ENCODE assay signal across 8 mouse cellular contexts in genomic region chr9:106156419-106156818, GRCm38 (mm10). TPM values are rescaled to one million over a fixed set of nuclear protein-coding genes. Genes with fewer than 3 reads are reported as not detected.
DNase-seq lines count a peak whose midpoint lies in the region; ATAC-seq and TF ChIP-seq lines count a peak whose summit lies in the region.

No protein-coding gene starts in this region.

- 63% methylated on average over 5 of the region's 5 CpGs for WGBS in hindbrain, embryonic 10.5 days
- WGBS in limb, embryonic 14.5 days: 64% methylated on average over 5 of the region's 5 CpGs
- 34% methylated on average over 5 of the region's 5 CpGs for WGBS in midbrain, embryonic 16.5 days

- no peaks in the 10 kb centered on the region for H3K27me3 ChIP-seq in MEL (ENCODE audit: control insufficient read depth in 1 of 2, insufficient read depth in 2 of 2, low read length in 2 of 2)
- H3K27me3 ChIP-seq in hindbrain, embryonic 10.5 days (ENCODE audit: insufficient read depth, poor library complexity, severe bottlenecking): no peaks in the 10 kb centered on the region; the same call in 1 of the 2 replicates
- no peaks in the 10 kb centered on the region for H3K27me3 ChIP-seq in limb, embryonic 14.5 days (ENCODE audit: control insufficient read depth, insufficient read depth, low read length)
- H3K27me3 ChIP-seq in midbrain, embryonic 16.5 days (ENCODE audit: control insufficient read depth, insufficient read depth, low read depth, low read length): no peaks in the 10 kb centered on the region

- no peaks in the 10 kb centered on the region for H3K9me3 ChIP-seq in MEL (replicated peaks; ENCODE audit: insufficient read depth, low read length)
- H3K9me3 ChIP-seq in hindbrain, embryonic 10.5 days: no peaks in the 10 kb centered on the region
- H3K9me3 ChIP-seq in limb, embryonic 14.5 days (ENCODE audit: control insufficient read depth, low read length): no peaks in the 10 kb centered on the region
- no peaks in the 10 kb centered on the region for H3K9me3 ChIP-seq in midbrain, embryonic 16.5 days (replicated peaks; ENCODE audit: control insufficient read depth, low read length, poor library complexity, severe bottlenecking)

- no peak for TF ChIP-seq POLR2A in MEL (IDR thresholded peaks at IDR 0.05; ENCODE audit: control insufficient read depth in 1 of 2, insufficient read depth in 1 of 2, low read depth in 1 of 2, low read length in 2 of 2, poor library complexity in 1 of 2)
- TF ChIP-seq POLR2A in limb, embryonic 14.5 days (IDR thresholded peaks at IDR 0.05; ENCODE audit: borderline replicate concordance, extremely low read depth, insufficient read depth, insufficient read length): no peak

- no peak overlapping the region for H3K4me3 ChIP-seq in MEL (ENCODE audit: control insufficient read depth in 1 of 2, insufficient read depth in 1 of 2, low read depth in 2 of 2, low read length in 2 of 2)
- H3K4me3 ChIP-seq in hindbrain, embryonic 10.5 days: no peak overlapping the region
- no peak overlapping the region for H3K4me3 ChIP-seq in limb, embryonic 14.5 days (replicated peaks; ENCODE audit: low read length)
- H3K4me3 ChIP-seq in midbrain, embryonic 16.5 days (ENCODE audit: low read depth, low read length): no peak overlapping the region

- DNase-seq in gastrocnemius, adult 18-20 months (ENCODE audit: low spot score): peak; percentile 25
- no peak for DNase-seq in gastrocnemius, adult 8-10 months (ENCODE audit: low spot score in 2 of 2)
- DNase-seq in MEL (ENCODE audit: low read depth, low spot score): peak; percentile 72
- DNase-seq in cerebellum, postnatal 25 days: peak; percentile 70 to 81
- peak; percentile 74 for DNase-seq in hindbrain, embryonic 10.5 days (ENCODE audit: low spot score)
- DNase-seq in limb, embryonic 14.5 days (ENCODE audit: low spot score): peak; percentile 21
- peak; percentile 55 for DNase-seq in testis, postnatal 14 days (ENCODE audit: low spot score)

- no peak overlapping the region for H3K9ac ChIP-seq in MEL (ENCODE audit: control insufficient read depth, low read depth, low read length, poor library complexity, severe bottlenecking)
- no peak overlapping the region for H3K9ac ChIP-seq in limb, embryonic 14.5 days (ENCODE audit: low read depth, low read length, severe bottlenecking)
- no peak overlapping the region for H3K9ac ChIP-seq in midbrain, embryonic 16.5 days (ENCODE audit: low read depth, low read length)

- H3K4me2 ChIP-seq in limb, embryonic 14.5 days (replicated peaks; ENCODE audit: low read depth, low read length, severe bottlenecking): no peak overlapping the region
- H3K4me2 ChIP-seq in midbrain, embryonic 16.5 days (ENCODE audit: low read length): no peak overlapping the region

- H3K4me1 ChIP-seq in MEL (ENCODE audit: control insufficient read depth in 1 of 2, insufficient read depth in 2 of 2, low read length in 2 of 2): peaks cover 2 to 6% of the 10 kb centered on the region in 2 experiments; a peak in 3 of 4 replicates
- H3K4me1 ChIP-seq in hindbrain, embryonic 10.5 days (replicated peaks): peaks cover 31% of the 10 kb centered on the region
- H3K4me1 ChIP-seq in limb, embryonic 14.5 days (ENCODE audit: control insufficient read depth, insufficient read depth, low read length): no peaks in the 10 kb centered on the region
- peaks cover 14% of the 10 kb centered on the region for H3K4me1 ChIP-seq in midbrain, embryonic 16.5 days (ENCODE audit: control insufficient read depth, insufficient read depth, low read length)

- no peaks in the 10 kb centered on the region; the same call in 1 of the 2 replicates for H3K79me2 ChIP-seq in MEL (ENCODE audit: control insufficient read depth, insufficient read depth, low read length, poor library complexity)

- no peak overlapping the region for H3K27ac ChIP-seq in MEL (ENCODE audit: control insufficient read depth, low read depth, low read length)
- H3K27ac ChIP-seq in hindbrain, embryonic 10.5 days: peak overlapping the region; percentile 50; the same call in 1 of the 2 replicates
- H3K27ac ChIP-seq in limb, embryonic 14.5 days (replicated peaks; ENCODE audit: low read depth, low read length): no peak overlapping the region
- H3K27ac ChIP-seq in midbrain, embryonic 16.5 days (ENCODE audit: low read length): peak overlapping the region; percentile 64

- peak; percentile 75 to 80 (median 79) for TF ChIP-seq CTCF in MEL (IDR thresholded peaks at IDR 0.05 in 2 of 3, conservative IDR thresholded peaks at IDR 0.05 in 1 of 3; ENCODE audit: control insufficient read depth in 1 of 3, insufficient read depth in 1 of 3, low read depth in 2 of 3, low read length in 3 of 3, poor library complexity in 1 of 3, severe bottlenecking in 1 of 3)

- no peak for ATAC-seq in limb, embryonic 14.5 days (ENCODE audit: low FRiP score, low read depth)
- peak; percentile 21 for ATAC-seq in midbrain, embryonic 16.5 days

- no peak for TF ChIP-seq EP300 in MEL (IDR thresholded peaks at IDR 0.05; ENCODE audit: low read depth in 1 of 2, low read length in 2 of 2)

- peaks cover 0 to 2% of the 10 kb centered on the region in 2 experiments; a peak in 1 of 4 replicates for H3K36me3 ChIP-seq in MEL (ENCODE audit: control insufficient read depth in 1 of 2, insufficient read depth in 2 of 2, low read length in 2 of 2)
- peaks cover 34% of the 10 kb centered on the region for H3K36me3 ChIP-seq in hindbrain, embryonic 10.5 days
- H3K36me3 ChIP-seq in limb, embryonic 14.5 days (ENCODE audit: control insufficient read depth, insufficient read depth, low read length): no peaks in the 10 kb centered on the region
- peaks cover 10% of the 10 kb centered on the region for H3K36me3 ChIP-seq in midbrain, embryonic 16.5 days (ENCODE audit: control insufficient read depth, insufficient read depth, low read length)

- TF ChIP-seq RAD21 in MEL (IDR thresholded peaks at IDR 0.05; ENCODE audit: low read depth, low read length): peak; percentile 65

TF ChIP-seq in MEL, 35 proteins besides CTCF, POLR2A, EP300 and RAD21 (continues in another document):
- TF ChIP-seq GABPA (IDR thresholded peaks at IDR 0.05; ENCODE audit: low read depth, low read length): no peak

RNA-seq across cellular contexts. Expression of gene Glyctk, which starts 1.5 kb away (rescaled TPM):
- 1 to 10 TPM in 1 of 2 experiments, under 1 TPM in 1; 0.93 to 2.4 TPM for total RNA-seq in gastrocnemius, adult 18-20 months (2021)
- 1 to 10 TPM in 1 of 4 experiments, under 1 TPM in 3; 0.61 to 1.5 (median 0.82) TPM for total RNA-seq in gastrocnemius, adult 8-10 months (2022)
- 3.1 and 3.2 TPM in 2 replicates for total RNA-seq in MEL (2012; rRNA removed)
- 1 to 10 TPM in 1 of 2 experiments, not detected in 1; 3.3 TPM for polyA plus RNA-seq in MEL (2012; ENCODE audit: insufficient read depth in 1 of 2, insufficient read length in 2 of 2, low read depth in 1 of 2, low replicate concordance in 2 of 2, missing spikeins in 1 of 2)
- 2.9 and 4.5 TPM in 2 replicates for polyA plus RNA-seq in hindbrain, embryonic 10.5 days (2016; fragmentation: Nextera tagmentation; extraction: Ambion mirVana)
- polyA plus RNA-seq in limb, embryonic 14.5 days (2012; rRNA removed): 3.5 and 4.9 TPM in 2 replicates
- polyA plus RNA-seq in limb, embryonic 14.5 days (2014; fragmentation: Nextera tagmentation; extraction: Ambion mirVana): 2.5 and 2.6 TPM in 2 replicates
- polyA plus RNA-seq in midbrain, embryonic 16.5 days (2015; fragmentation: Nextera tagmentation; extraction: Ambion mirVana): 3.5 and 3.9 TPM in 2 replicates

RNA-seq across cellular contexts. Expression of gene Wdr82, which starts 14.3 kb away (rescaled TPM):
- 10 to 100 TPM; 18.9 to 23.9 TPM for total RNA-seq in gastrocnemius, adult 18-20 months (2021)
- total RNA-seq in gastrocnemius, adult 8-10 months (2022): 10 to 100 TPM; 15.4 to 25.2 (median 18.1) TPM
- 72.2 and 78.0 TPM in 2 replicates for total RNA-seq in MEL (2012; rRNA removed)
- polyA plus RNA-seq in MEL (2012; ENCODE audit: insufficient read depth in 1 of 2, insufficient read length in 2 of 2, low read depth in 1 of 2, low replicate concordance in 2 of 2, missing spikeins in 1 of 2): 100 to 1,000 TPM in 1 of 2 experiments, 10 to 100 TPM in 1; 41.7 to 108 TPM
- polyA plus RNA-seq in hindbrain, embryonic 10.5 days (2016; fragmentation: Nextera tagmentation; extraction: Ambion mirVana): 25.8 and 29.9 TPM in 2 replicates
- polyA plus RNA-seq in limb, embryonic 14.5 days (2012; rRNA removed): 104 and 122 TPM in 2 replicates
- polyA plus RNA-seq in limb, embryonic 14.5 days (2014; fragmentation: Nextera tagmentation; extraction: Ambion mirVana): 30.2 and 32.5 TPM in 2 replicates
- polyA plus RNA-seq in midbrain, embryonic 16.5 days (2015; fragmentation: Nextera tagmentation; extraction: Ambion mirVana): 35.5 and 35.9 TPM in 2 replicates

RNA-seq across cellular contexts. Expression of gene Ppm1m, which starts 43.1 kb away (rescaled TPM):
- 1 to 10 TPM; 2.7 to 3.7 TPM for total RNA-seq in gastrocnemius, adult 18-20 months (2021)
- total RNA-seq in gastrocnemius, adult 8-10 months (2022): 1 to 10 TPM; 2.3 to 4.5 (median 3.3) TPM
- total RNA-seq in MEL (2012; rRNA removed): 29.4 and 34.2 TPM in 2 replicates
- polyA plus RNA-seq in MEL (2012; ENCODE audit: insufficient read depth in 1 of 2, insufficient read length in 2 of 2, low read depth in 1 of 2, low replicate concordance in 2 of 2, missing spikeins in 1 of 2): 10 to 100 TPM in 1 of 2 experiments, not detected in 1; 47.2 TPM
- 47.3 and 48.6 TPM in 2 replicates for polyA plus RNA-seq in hindbrain, embryonic 10.5 days (2016; fragmentation: Nextera tagmentation; extraction: Ambion mirVana)
- 87.0 and 93.5 TPM in 2 replicates for polyA plus RNA-seq in limb, embryonic 14.5 days (2012; rRNA removed)
- 39.2 and 48.3 TPM in 2 replicates for polyA plus RNA-seq in limb, embryonic 14.5 days (2014; fragmentation: Nextera tagmentation; extraction: Ambion mirVana)
- polyA plus RNA-seq in midbrain, embryonic 16.5 days (2015; fragmentation: Nextera tagmentation; extraction: Ambion mirVana): 16.6 and 16.7 TPM in 2 replicates

RNA-seq across cellular contexts. Expression of gene Twf2, which starts 46.5 kb away (rescaled TPM):
- 100 to 1,000 TPM; 204 to 208 TPM for total RNA-seq in gastrocnemius, adult 18-20 months (2021)
- 100 to 1,000 TPM; 129 to 168 (median 143) TPM for total RNA-seq in gastrocnemius, adult 8-10 months (2022)
- 63.9 and 66.8 TPM in 2 replicates for total RNA-seq in MEL (2012; rRNA removed)
- 100 to 1,000 TPM in 1 of 2 experiments, not detected in 1; 101 TPM for polyA plus RNA-seq in MEL (2012; ENCODE audit: insufficient read depth in 1 of 2, insufficient read length in 2 of 2, low read depth in 1 of 2, low replicate concordance in 2 of 2, missing spikeins in 1 of 2)
- 65.9 and 71.3 TPM in 2 replicates for polyA plus RNA-seq in hindbrain, embryonic 10.5 days (2016; fragmentation: Nextera tagmentation; extraction: Ambion mirVana)
- polyA plus RNA-seq in limb, embryonic 14.5 days (2012; rRNA removed): 69.2 and 76.3 TPM in 2 replicates
- polyA plus RNA-seq in limb, embryonic 14.5 days (2014; fragmentation: Nextera tagmentation; extraction: Ambion mirVana): 62.4 and 65.6 TPM in 2 replicates
- polyA plus RNA-seq in midbrain, embryonic 16.5 days (2015; fragmentation: Nextera tagmentation; extraction: Ambion mirVana): 49.5 and 52.1 TPM in 2 replicates

RNA-seq across cellular contexts. Expression of gene Col6a4, which starts 59.8 kb away (rescaled TPM):
- total RNA-seq in gastrocnemius, adult 18-20 months (2021): under 1 TPM in 1 of 2 experiments, not detected in 1; 0.14 TPM
- not detected for total RNA-seq in gastrocnemius, adult 8-10 months (2022)
- not detected in 2 replicates for total RNA-seq in MEL (2012; rRNA removed)
- not detected for polyA plus RNA-seq in MEL (2012; ENCODE audit: insufficient read depth in 1 of 2, insufficient read length in 2 of 2, low read depth in 1 of 2, low replicate concordance in 2 of 2, missing spikeins in 1 of 2)
- 0.10 and 0.26 TPM in 2 replicates for polyA plus RNA-seq in hindbrain, embryonic 10.5 days (2016; fragmentation: Nextera tagmentation; extraction: Ambion mirVana)
- polyA plus RNA-seq in limb, embryonic 14.5 days (2012; rRNA removed): 0.53 and 0.59 TPM in 2 replicates
- 0.12 and 0.21 TPM in 2 replicates for polyA plus RNA-seq in limb, embryonic 14.5 days (2014; fragmentation: Nextera tagmentation; extraction: Ambion mirVana)
- polyA plus RNA-seq in midbrain, embryonic 16.5 days (2015; fragmentation: Nextera tagmentation; extraction: Ambion mirVana): 1.8 and 2.2 TPM in 2 replicates

Comparison
In these comparisons a context has a peak if more than half of its experiments do, and no peak if none do; other contexts are left out.
1. DNase-seq: peak in gastrocnemius, adult 18-20 months (single experiment), MEL (single experiment), cerebellum, postnatal 25 days (2 of 2), hindbrain, embryonic 10.5 days (single experiment), limb, embryonic 14.5 days (single experiment) and testis, postnatal 14 days (single experiment); none in gastrocnemius, adult 8-10 months (0 of 2).
2. H3K27ac ChIP-seq: peak in hindbrain, embryonic 10.5 days (single experiment) and midbrain, embryonic 16.5 days (single experiment); none in MEL (single experiment) and limb, embryonic 14.5 days (single experiment).